Mouse (Mus musculus) adrenal gland (tissue): ENCODE results near the gene 1700020N01Rik.

Experiments
- intact Hi-C: fragments of 180-260 bp; cut with DNase I; formaldehyde crosslinking; loops from one replicate; pipeline ENCODE4 v1.15.1; 2025

The 1700020N01Rik gene

GRCm38 (mm10) chr10:21600931-21601330, 8.0 kb downstream of the 1700020N01Rik start:
- intact Hi-C loops: loop anchor here (2.0 to 10.0 kb wide), 3 partner anchors 134 to 392 kb away; no protein-coding TSS in a partner anchor

GRCm38 (mm10) chr10:21604476-21604875, 11.5 kb downstream of the 1700020N01Rik start:
- intact Hi-C loops: loop anchor here (5.0 to 10.0 kb wide), 2 partner anchors 137 to 220 kb away; no protein-coding TSS in a partner anchor

GRCm38 (mm10) chr10:21605011-21605571, 12.1 kb downstream of the 1700020N01Rik start:
- intact Hi-C loops: loop anchor here (5.0 to 10.0 kb wide), 2 partner anchors 82 to 220 kb away; no protein-coding TSS in a partner anchor

DNA sequence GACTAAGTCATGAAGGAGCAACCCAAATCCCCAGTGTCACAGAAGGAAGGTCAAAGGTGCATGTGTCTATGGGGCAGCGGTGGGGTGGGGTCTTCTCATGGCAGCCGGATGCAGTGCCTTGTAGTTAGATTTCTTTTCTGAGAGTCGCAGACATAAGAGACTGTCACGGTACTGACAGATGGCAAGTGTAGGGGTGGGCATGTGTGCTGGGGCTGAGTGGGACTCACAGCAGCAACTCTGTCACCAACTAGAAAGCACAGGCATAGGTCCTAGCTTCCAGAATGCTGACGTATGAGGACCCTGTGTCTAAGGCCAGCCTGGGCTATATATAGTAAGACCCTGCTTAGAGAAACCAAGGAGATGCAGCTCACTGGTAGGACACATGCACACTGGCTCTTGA, 12.7 kb downstream of the 1700020N01Rik start:
- intact Hi-C loops: loop anchor here (5.0 to 10.0 kb wide), 2 partner anchors 82 to 221 kb away; no protein-coding TSS in a partner anchor

DNA sequence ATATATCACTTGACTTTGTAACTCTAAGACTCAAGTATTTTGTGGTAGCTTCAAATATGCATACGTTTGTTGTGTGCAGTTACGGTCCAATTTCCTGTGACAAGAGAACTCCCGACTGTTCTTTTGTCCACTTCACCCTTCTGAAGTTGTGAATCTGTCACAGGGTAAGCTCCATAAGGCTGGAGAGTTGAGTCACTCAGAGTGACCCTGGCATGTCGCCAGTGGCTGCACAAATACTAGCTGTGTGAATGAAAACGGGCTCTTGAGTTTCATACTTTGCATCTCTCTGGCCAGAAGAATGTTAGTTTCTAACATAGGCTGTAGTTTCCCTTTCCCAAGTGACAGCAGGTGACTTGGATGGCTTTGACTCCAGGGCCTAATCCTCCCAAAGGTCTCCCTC, 14.0 kb downstream of the 1700020N01Rik start:
- intact Hi-C loops: loop anchor here (5.0 to 10.0 kb wide), 2 partner anchors 80 to 222 kb away; no protein-coding TSS in a partner anchor

DNA sequence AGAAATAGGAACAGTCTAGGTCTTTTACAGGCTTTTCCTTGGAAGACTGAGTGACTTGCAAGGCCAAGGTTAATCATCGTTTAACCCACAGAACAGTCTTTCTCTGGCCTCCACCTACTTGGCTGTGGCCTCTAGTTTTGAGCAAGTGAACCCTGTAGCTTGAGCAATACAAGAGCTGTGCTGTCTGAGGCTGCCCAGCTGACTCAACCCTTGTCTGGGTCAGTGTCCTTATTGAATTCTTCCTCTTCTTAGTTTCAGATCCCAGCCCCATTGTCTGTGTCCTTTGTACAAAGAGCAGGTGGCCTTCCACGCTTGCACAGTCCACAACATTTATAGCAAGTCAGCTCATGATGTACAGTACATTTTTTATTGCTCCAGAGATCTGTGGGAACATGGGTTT, 16.6 kb downstream of the 1700020N01Rik start:
- intact Hi-C loops: loop anchor here (5.0 to 10.0 kb wide), 2 partner anchors 78 to 225 kb away; no protein-coding TSS in a partner anchor

DNA sequence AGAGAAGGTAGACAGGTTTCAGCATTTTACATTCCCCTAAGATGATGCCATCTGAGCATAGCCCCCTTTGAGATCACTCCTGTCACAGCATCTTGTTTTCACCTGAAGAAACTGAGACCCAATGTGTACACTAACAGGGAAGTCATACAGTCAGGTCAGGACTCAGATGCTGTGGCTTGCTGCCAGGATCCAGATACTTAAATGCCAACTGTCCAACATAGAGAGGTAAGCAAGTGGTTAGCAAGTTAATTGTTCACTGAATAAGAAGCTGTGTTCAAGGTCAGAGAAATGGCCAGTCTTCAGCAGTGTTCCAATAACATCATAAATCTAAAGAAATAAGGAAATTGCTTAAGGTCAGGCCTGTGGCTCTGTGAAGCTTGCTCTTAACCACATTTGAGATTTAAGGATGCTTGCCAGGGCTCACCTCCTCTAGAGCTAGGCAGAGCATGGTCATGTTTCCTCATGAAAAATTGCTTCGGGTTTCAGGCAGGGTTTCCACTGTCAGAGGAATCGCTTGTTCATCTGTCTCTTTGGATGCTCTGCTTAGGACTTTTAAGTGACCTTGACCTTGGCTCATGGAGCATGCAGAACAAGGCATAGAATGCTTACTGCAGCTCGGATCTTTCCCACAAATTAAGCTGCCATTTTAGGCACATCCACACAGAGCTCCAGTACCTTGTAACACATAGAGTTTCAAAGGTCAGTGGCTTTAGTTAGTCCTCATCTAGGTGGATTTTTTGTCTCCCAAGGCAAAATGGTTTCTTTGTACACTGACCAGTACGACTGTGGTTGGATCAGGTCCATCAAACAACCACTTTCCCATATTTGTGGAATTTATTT, 20.3 kb downstream of the 1700020N01Rik start:
- intact Hi-C loops: no loop called here

GRCm38 (mm10) chr10:21614520-21614919, 21.6 kb downstream of the 1700020N01Rik start:
- intact Hi-C loops: no loop called here

DNA sequence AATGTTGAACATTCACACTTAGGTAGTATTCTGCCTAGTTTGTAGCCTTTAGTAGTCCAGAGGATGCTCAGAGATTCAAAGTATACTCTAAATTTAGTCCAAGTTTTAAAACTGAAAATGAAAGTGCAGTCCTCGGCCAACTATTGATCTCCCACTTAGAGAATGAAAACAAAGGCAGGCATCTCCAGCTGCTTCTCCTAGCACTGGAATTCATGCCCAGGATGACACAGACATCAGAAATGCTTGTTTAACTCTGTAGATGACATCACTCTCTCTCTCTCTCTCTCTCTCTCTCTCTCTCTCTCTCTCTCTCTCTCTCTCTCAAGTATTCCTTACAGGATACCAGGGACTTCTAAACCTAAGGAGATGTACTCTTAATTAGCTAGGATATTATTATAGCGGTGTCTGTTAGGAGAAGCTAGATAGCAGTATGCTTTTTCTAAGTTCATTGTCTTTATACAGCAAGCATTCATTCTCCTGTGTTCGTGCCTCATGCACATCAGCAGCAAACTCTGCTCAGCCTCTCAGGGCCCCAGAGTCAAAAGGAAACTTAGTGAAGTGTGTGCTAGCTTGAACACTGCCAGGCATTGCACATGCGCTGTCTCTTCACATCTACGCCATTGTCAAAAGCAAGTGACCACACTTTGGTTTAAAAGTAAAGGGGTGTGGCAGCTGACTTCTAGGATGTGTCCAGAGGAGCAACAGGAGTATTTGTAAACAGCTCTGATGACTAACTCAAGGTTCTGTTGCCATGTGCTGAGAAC, 26.0 kb downstream of the 1700020N01Rik start:
- intact Hi-C loops: no loop called here

DNA sequence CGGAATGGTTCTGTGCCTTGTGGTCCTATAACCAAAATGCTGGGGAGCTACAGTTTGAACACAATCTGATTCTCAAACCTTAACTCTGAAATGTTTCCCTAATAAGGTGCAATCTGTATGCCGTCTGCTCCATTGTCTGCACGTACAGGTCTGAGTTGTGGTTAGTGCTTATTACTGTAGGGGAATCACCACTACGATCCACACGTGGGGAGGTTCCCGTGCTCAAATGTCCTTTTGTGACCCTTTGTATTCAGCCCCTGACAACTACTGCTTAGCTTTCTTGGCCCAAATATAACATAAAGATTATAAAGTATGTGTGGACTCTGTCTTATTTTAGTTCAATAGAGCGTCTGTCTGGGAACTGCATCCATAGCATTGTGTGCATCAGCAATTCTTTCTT, 29.1 kb downstream of the 1700020N01Rik start:
- intact Hi-C loops: no loop called here

- intact Hi-C loops: no loop called here
Observed at GRCm38 (mm10) chr10:21628555-21628954, 35.6 kb downstream of the 1700020N01Rik start.

DNA sequence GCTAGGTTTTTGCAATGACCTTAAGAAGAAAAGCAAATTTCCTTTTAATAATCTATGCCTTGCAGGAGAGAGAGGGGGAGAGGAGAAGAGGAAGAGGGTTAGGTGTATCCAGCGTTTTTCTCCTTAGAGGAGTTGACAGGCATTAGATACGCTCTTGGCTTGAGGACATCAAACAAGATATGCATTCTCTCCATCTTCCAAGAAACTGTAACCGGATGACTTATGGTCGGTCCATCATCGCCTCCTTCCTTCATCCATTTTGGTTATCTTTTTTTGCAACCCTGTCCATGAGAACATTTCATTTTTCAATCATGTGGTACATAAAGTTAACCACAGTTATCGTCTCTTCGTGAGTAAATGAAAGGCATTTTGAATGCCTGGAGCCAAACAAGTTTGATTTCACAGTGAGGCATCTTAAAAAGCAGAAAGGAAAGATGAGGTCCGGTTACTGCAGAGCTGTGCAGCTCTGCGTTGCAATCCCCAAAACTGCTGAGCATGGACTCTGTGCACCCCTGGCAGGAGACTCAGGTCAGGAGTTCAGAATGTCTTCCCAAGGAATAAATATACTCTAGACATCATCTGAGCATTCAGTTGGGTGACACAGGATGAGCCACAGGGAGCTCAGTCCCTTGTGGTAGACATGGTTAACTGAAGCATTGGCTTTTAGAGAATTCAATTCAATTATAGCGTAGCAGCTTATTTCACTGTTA, 36.2 kb downstream of the 1700020N01Rik start:
- intact Hi-C loops: no loop called here

- intact Hi-C loops: no loop called here
Observed at GRCm38 (mm10) chr10:21631481-21631880, 38.5 kb downstream of the 1700020N01Rik start.

DNA sequence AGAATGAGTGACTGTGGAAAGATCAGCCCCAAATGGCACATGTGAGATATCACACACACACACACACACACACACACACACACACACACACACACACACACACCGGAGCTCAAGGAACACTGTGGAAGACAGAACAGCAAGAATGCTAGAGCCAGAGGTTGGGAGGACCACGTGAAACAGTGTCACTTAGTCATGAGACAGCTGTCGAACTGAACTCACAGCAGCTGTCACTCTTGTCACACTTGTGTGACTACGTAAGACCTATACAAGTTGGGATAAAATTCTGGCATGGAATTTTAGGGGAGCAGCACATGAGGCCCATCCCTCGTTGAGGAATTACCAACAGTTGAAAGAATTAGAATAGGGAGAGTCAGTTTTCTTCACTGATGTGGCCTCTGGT, 39.7 kb downstream of the 1700020N01Rik start:
- intact Hi-C loops: no loop called here

DNA sequence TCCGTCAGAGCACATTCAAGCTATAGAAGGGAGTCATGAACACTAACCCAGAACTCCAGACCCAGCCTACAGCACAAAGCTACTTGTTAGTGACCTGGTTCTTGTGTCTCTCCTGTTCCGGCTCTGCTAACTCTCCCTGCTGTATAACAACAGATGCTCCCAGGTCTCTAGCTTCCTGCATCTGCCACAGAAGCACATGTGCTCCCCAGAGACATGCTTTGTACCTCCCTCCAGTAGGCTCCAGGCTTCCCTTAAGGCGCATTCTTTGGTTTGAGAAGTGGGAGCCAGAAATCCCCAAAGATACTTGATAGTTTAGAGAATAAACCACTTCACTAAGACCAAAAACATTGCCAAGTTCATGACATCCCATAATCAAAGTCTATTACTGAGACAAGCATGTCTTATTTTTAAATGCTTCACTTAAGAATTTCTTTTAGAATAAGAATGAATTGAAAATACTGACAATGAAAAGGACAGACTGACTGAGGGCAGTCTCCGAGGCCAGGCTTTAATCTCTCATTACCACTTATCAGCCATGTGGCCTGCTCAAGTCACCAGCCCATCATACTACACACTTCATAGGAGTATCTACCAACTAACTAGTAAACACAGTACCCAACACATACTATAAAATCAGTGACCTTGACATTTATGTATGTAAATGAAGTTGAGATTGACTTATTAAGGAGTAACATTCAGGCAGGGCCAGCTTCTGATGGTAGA, 43.2 kb downstream of the 1700020N01Rik start:
- intact Hi-C loops: no loop called here

GRCm38 (mm10) chr10:21636711-21637081, 43.8 kb downstream of the 1700020N01Rik start:
- intact Hi-C loops: no loop called here

DNA sequence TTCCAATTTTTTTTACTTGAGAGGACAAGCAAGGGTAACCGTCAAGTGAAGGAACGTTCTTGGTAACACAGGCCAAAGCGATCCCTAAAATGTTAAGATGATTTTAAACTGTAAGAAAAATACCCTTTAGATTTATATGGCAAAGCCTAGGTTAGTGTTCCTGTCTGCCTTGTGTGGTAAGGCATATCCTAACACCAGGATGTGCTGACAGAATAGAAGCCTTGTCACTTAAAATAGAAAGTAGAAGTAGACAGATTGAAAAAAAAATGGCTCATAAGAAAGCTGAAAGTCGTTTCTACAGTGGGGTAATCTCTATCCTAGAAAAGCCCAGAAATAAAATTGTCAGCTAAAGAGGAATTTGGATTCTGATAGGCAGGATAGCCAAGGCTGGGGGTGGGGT, 58.4 kb downstream of the 1700020N01Rik start:
- intact Hi-C loops: no loop called here

GRCm38 (mm10) chr10:21652426-21653345, 59.7 kb downstream of the 1700020N01Rik start:
- intact Hi-C loops: no loop called here

- intact Hi-C loops: no loop called here
Observed at GRCm38 (mm10) chr10:21653469-21653868, 60.5 kb downstream of the 1700020N01Rik start.
